Mouse (Mus musculus): Measurements from ENCODE around the gene Polr1b. TPM values are rescaled to one million over a fixed set of nuclear protein-coding genes. Genes with fewer than 3 reads are reported as not detected.
A peak's percentile ranks its signal among the peaks of the same experiment; 100 is the strongest.

Polr1b gene
- polyA plus RNA-seq (2015; fragmentation: Nextera tagmentation; extraction: Ambion mirVana), result 17.4 and 19.5 TPM in 2 replicates

GRCm38 (mm10) chr2:129100784-129101310, at the start of gene Polr1b:
TSS of gene Polr1b (plus strand) at chr2:129100995.
- 0% methylated on average over 35 of the region's 35 CpGs for WGBS
- H3K27ac ChIP-seq, result no peak within 1 kb of the TSS

GRCm38 (mm10) chr2:129052451-129052983, 48.3 kb upstream of the Polr1b start:
- Histone ChIP-seq H3K9ac (ENCODE audit: low read depth, low read length) (no peak overlapping the region), H3K9me3 (replicated peaks; ENCODE audit: low read length) (no peaks in the 10 kb centered on the region), H3K27me3 (ENCODE audit: insufficient read depth, low read length) (no peaks in the 10 kb centered on the region), H3K4me1 (replicated peaks; ENCODE audit: insufficient read depth, low read length) (no peaks in the 10 kb centered on the region), H3K36me3 (ENCODE audit: insufficient read depth, low read length) (no peaks in the 10 kb centered on the region), H3K4me2 (ENCODE audit: low read length) (no peak overlapping the region), H3K4me3 (replicated peaks; ENCODE audit: low read depth, low read length) (no peak overlapping the region), H3K27ac (no peak overlapping the region)
- TF ChIP-seq CTCF (IDR thresholded peaks at IDR 0.05; ENCODE audit: low read depth), result no peak
- DNase-seq (ENCODE audit: low spot score) (peak; percentile 71), ATAC-seq (replicated peaks; ENCODE audit: low FRiP score, low read depth) (no peak)
- WGBS, result 27% methylated on average over 4 of the region's 4 CpGs

More at GRCm38 (mm10) chr2:129100784-129101310, at the start of gene Polr1b:
- no peak for TF ChIP-seq CTCF (IDR thresholded peaks at IDR 0.05; ENCODE audit: low read depth)
- no peaks in the 10 kb centered on the region for H3K4me1 ChIP-seq (replicated peaks; ENCODE audit: insufficient read depth, low read length)
- peak; percentile 98 for DNase-seq (ENCODE audit: low spot score)
- H3K4me2 ChIP-seq (ENCODE audit: low read length), result peak within 1 kb of the TSS; percentile 67
- peak; percentile 99 for ATAC-seq (replicated peaks; ENCODE audit: low FRiP score, low read depth)
- H3K4me3 ChIP-seq (replicated peaks; ENCODE audit: low read depth, low read length), result peak within 1 kb of the TSS; percentile 52
- H3K27me3 ChIP-seq (ENCODE audit: insufficient read depth, low read length), result no peaks in the 10 kb centered on the region
- H3K9me3 ChIP-seq (replicated peaks; ENCODE audit: low read length), result no peaks in the 10 kb centered on the region
- peaks cover 17% of the 10 kb centered on the region for H3K36me3 ChIP-seq (ENCODE audit: insufficient read depth, low read length)
- H3K9ac ChIP-seq (ENCODE audit: low read depth, low read length), result peak within 1 kb of the TSS; percentile 61

DNA sequence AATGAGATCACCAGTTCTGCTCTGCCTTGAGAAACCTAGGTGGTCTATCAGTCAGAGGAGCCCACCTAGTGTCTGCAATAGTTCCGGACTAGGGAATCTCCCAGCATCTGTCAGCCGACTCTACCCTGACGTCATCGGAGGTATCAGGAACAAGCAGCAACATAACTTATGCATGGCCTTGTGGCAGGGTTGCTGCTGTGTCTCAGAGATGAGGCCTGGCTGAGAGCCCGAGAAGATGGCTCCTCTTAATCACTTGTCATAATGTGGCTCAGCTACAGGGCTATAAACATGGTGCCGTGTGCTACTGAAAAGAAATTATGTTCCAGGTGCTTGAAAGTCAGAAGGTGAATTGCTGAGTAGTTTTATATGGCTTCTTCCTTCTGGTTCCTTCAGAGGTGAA, 45.1 kb upstream of the Polr1b start:
- WGBS, result 75% methylated on average over 6 of the region's 6 CpGs
- Histone ChIP-seq H3K27me3 (ENCODE audit: insufficient read depth, low read length) (no peaks in the 10 kb centered on the region), H3K36me3 (ENCODE audit: insufficient read depth, low read length) (no peaks in the 10 kb centered on the region), H3K27ac (no peak overlapping the region), H3K4me1 (replicated peaks; ENCODE audit: insufficient read depth, low read length) (no peaks in the 10 kb centered on the region), H3K4me2 (ENCODE audit: low read length) (no peak overlapping the region), H3K9me3 (replicated peaks; ENCODE audit: low read length) (no peaks in the 10 kb centered on the region), H3K9ac (ENCODE audit: low read depth, low read length) (no peak overlapping the region), H3K4me3 (replicated peaks; ENCODE audit: low read depth, low read length) (no peak overlapping the region)
- DNase-seq (ENCODE audit: low spot score) (no peak), ATAC-seq (replicated peaks; ENCODE audit: low FRiP score, low read depth) (no peak)
- no peak for TF ChIP-seq CTCF (IDR thresholded peaks at IDR 0.05; ENCODE audit: low read depth)

GRCm38 (mm10) chr2:129056597-129056996, 44.2 kb upstream of the Polr1b start:
- Histone ChIP-seq H3K9me3 (replicated peaks; ENCODE audit: low read length) (no peaks in the 10 kb centered on the region), H3K27ac (no peak overlapping the region), H3K36me3 (ENCODE audit: insufficient read depth, low read length) (no peaks in the 10 kb centered on the region), H3K27me3 (ENCODE audit: insufficient read depth, low read length) (no peaks in the 10 kb centered on the region), H3K9ac (ENCODE audit: low read depth, low read length) (no peak overlapping the region), H3K4me1 (replicated peaks; ENCODE audit: insufficient read depth, low read length) (no peaks in the 10 kb centered on the region), H3K4me2 (ENCODE audit: low read length) (no peak overlapping the region), H3K4me3 (replicated peaks; ENCODE audit: low read depth, low read length) (no peak overlapping the region)
- ATAC-seq (replicated peaks; ENCODE audit: low FRiP score, low read depth) (no peak), DNase-seq (ENCODE audit: low spot score) (no peak)
- TF ChIP-seq CTCF (IDR thresholded peaks at IDR 0.05; ENCODE audit: low read depth), result peak; percentile 58
- 61% methylated on average over 9 of the region's 9 CpGs for WGBS

- H3K4me3 ChIP-seq (replicated peaks; ENCODE audit: low read depth, low read length), result no peak overlapping the region
- no peaks in the 10 kb centered on the region for H3K4me1 ChIP-seq (replicated peaks; ENCODE audit: insufficient read depth, low read length)
- no peak overlapping the region for H3K9ac ChIP-seq (ENCODE audit: low read depth, low read length)
- H3K27ac ChIP-seq, result no peak overlapping the region
- TF ChIP-seq CTCF (IDR thresholded peaks at IDR 0.05; ENCODE audit: low read depth), result no peak
- no peaks in the 10 kb centered on the region for H3K27me3 ChIP-seq (ENCODE audit: insufficient read depth, low read length)
- ATAC-seq (replicated peaks; ENCODE audit: low FRiP score, low read depth), result no peak
- H3K36me3 ChIP-seq (ENCODE audit: insufficient read depth, low read length), result no peaks in the 10 kb centered on the region
- no peak for DNase-seq (ENCODE audit: low spot score)
- 95% methylated on average over 8 of the region's 8 CpGs for WGBS
- H3K9me3 ChIP-seq (replicated peaks; ENCODE audit: low read length), result no peaks in the 10 kb centered on the region
- H3K4me2 ChIP-seq (ENCODE audit: low read length), result no peak overlapping the region
These were observed 43.5 kb upstream of the Polr1b start for GRCm38 (mm10) chr2:129057256-129057655.

- H3K36me3 ChIP-seq (ENCODE audit: insufficient read depth, low read length), result no peaks in the 10 kb centered on the region
- no peaks in the 10 kb centered on the region for H3K27me3 ChIP-seq (ENCODE audit: insufficient read depth, low read length)
- no peaks in the 10 kb centered on the region for H3K9me3 ChIP-seq (replicated peaks; ENCODE audit: low read length)
- H3K27ac ChIP-seq, result no peak overlapping the region
- ATAC-seq (replicated peaks; ENCODE audit: low FRiP score, low read depth), result no peak
- 90% methylated on average over 6 of the region's 6 CpGs for WGBS
- TF ChIP-seq CTCF (IDR thresholded peaks at IDR 0.05; ENCODE audit: low read depth), result no peak
- no peak overlapping the region for H3K4me3 ChIP-seq (replicated peaks; ENCODE audit: low read depth, low read length)
- H3K4me2 ChIP-seq (ENCODE audit: low read length), result no peak overlapping the region
- no peak overlapping the region for H3K9ac ChIP-seq (ENCODE audit: low read depth, low read length)
- no peak for DNase-seq (ENCODE audit: low spot score)
- no peaks in the 10 kb centered on the region for H3K4me1 ChIP-seq (replicated peaks; ENCODE audit: insufficient read depth, low read length)
These were observed 42.9 kb upstream of the Polr1b start for GRCm38 (mm10) chr2:129057920-129058361.

All from kidney, postnatal 0 days (tissue).